Mouse (Mus musculus): ENCODE measurements around the gene Ctf2.

- TF ChIP-seq HCFC1 (IDR thresholded peaks at IDR 0.05; ENCODE audit: borderline replicate concordance, insufficient read depth, low read length) (no peak), ZNF384 (IDR thresholded peaks at IDR 0.05; ENCODE audit: low read depth, low read length) (no peak)
Measured at GRCm38 (mm10) chr7:127707045-127707956, 24.7 kb downstream of the Ctf2 start.
